Mouse (Mus musculus) olfactory bulb, adult 2 months (tissue): ENCODE data around the gene Duoxa1.

Experiments used
- CTCF ChIP-seq: fragments of 200-500 bp; IDR thresholded peaks from 2 replicates; pipeline ENCODE4 v1.5.1; 2012; ENCODE audit warnings: low read depth, mild to moderate bottlenecking, low read length, moderate library complexity; ENCODE audit not compliant: insufficient read depth
- POLR2A ChIP-seq: fragments of 200-500 bp; IDR thresholded peaks from 2 replicates; pipeline ENCODE4 v1.6.1; 2012; ENCODE audit warnings: mild to moderate bottlenecking, low read depth, low read length, moderate library complexity; ENCODE audit not compliant: insufficient read depth

DNA sequence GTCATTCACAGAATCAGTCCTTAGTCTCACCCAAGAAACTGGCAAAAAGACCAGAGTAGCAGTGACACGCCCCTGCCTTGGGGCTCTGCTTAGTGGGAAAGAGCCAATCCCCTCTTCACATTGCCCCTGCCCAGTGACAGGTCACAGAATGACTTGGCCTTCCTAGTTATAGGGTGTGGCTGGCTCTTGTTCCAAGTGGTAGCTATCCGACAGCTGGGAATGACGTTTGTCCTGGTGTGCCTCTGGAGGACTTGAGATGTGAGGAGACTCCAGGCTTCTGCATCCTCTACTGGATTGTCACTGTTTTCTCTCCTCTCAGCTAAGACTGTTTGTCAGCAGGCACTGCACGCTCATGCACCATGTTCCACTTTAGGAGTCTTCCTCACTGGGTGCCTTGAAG, 3.9 kb upstream of the Duoxa1 start:
- no peak for TF ChIP-seq POLR2A
- TF ChIP-seq CTCF: no peak
